Mouse (Mus musculus): Measurements from ENCODE around the gene Stat5a. TPM values are rescaled to one million over a fixed set of nuclear protein-coding genes. Genes with fewer than 3 reads are reported as not detected.

Gene Stat5a
- polyA plus RNA-seq, 1 experiment = 1.5 TPM

- no peak overlapping the region for H3K27ac ChIP-seq (ENCODE audit: insufficient read depth, low read length)
- H3K4me3 ChIP-seq (ENCODE audit: insufficient read depth, low read length) = no peak overlapping the region
- H3K4me1 ChIP-seq (ENCODE audit: control insufficient read depth, insufficient read depth, low read length) = no peaks in the 10 kb centered on the region
- TF ChIP-seq CTCF (IDR thresholded peaks at IDR 0.05; ENCODE audit: extremely low read depth, insufficient read depth, low read length) = no peak
- no peak for TF ChIP-seq POLR2A (IDR thresholded peaks at IDR 0.05; ENCODE audit: extremely low read depth, insufficient read depth, low read length)
Observed at GRCm38 (mm10) chr11:100905929-100906328, 46.8 kb downstream of the Stat5a start.

DNA sequence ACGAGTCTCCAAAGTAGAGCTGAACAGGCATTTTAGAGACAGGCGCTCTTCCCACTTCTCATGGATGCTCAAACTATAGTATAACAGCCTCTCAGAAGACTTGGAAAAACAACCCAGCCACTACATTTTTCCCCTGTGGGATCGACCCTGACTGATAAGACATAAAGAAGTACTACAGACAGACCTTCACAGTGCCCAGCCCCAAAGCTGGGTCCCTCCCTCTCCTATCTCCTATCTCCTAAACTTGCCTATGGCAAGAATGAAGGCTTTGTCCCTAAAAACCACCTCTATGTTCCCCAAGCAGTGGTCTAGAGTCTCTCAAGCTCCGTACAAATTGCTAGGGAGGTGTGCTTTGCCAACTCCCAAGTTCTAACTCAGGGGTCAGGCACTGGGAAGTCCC lies 47.7 kb downstream of the Stat5a start:
- H3K4me3 ChIP-seq (ENCODE audit: insufficient read depth, low read length) = no peak overlapping the region
- H3K4me1 ChIP-seq (ENCODE audit: control insufficient read depth, insufficient read depth, low read length) = no peaks in the 10 kb centered on the region
- TF ChIP-seq CTCF (IDR thresholded peaks at IDR 0.05; ENCODE audit: extremely low read depth, insufficient read depth, low read length) (no peak), POLR2A (IDR thresholded peaks at IDR 0.05; ENCODE audit: extremely low read depth, insufficient read depth, low read length) (no peak)
- no peak overlapping the region for H3K27ac ChIP-seq (ENCODE audit: insufficient read depth, low read length)

GRCm38 (mm10) chr11:100908112-100908511 lies 49.0 kb downstream of the Stat5a start:
- no peak for TF ChIP-seq CTCF (IDR thresholded peaks at IDR 0.05; ENCODE audit: extremely low read depth, insufficient read depth, low read length)
- no peak for TF ChIP-seq POLR2A (IDR thresholded peaks at IDR 0.05; ENCODE audit: extremely low read depth, insufficient read depth, low read length)
- no peaks in the 10 kb centered on the region for H3K4me1 ChIP-seq (ENCODE audit: control insufficient read depth, insufficient read depth, low read length)
- no peak overlapping the region for H3K27ac ChIP-seq (ENCODE audit: insufficient read depth, low read length)
- H3K4me3 ChIP-seq (ENCODE audit: insufficient read depth, low read length) = no peak overlapping the region

DNA sequence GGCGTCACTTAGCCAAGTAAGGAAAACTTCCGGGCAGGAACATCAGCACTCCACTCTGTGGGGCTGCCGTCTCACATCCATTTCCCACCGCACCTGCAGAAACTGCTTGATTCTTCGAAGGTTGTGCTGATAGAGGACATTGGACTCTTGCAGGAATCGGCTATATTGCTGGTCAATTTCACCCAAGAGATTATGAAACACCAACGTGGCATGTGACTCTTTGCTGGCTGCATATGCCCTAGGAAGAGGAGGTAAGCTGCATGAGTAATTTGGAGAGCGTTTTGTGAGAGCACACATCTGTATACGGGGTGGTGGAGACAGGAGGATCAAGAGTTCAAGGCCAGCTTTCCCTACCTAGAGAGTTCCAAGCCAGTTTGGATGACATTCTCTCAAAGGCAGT lies 49.4 kb downstream of the Stat5a start:
- no peak overlapping the region for H3K4me3 ChIP-seq (ENCODE audit: insufficient read depth, low read length)
- TF ChIP-seq POLR2A (IDR thresholded peaks at IDR 0.05; ENCODE audit: extremely low read depth, insufficient read depth, low read length) (no peak), CTCF (IDR thresholded peaks at IDR 0.05; ENCODE audit: extremely low read depth, insufficient read depth, low read length) (no peak)
- no peaks in the 10 kb centered on the region for H3K4me1 ChIP-seq (ENCODE audit: control insufficient read depth, insufficient read depth, low read length)
- no peak overlapping the region for H3K27ac ChIP-seq (ENCODE audit: insufficient read depth, low read length)

- Histone ChIP-seq H3K4me1 (ENCODE audit: control insufficient read depth, insufficient read depth, low read length) (no peaks in the 10 kb centered on the region), H3K4me3 (ENCODE audit: insufficient read depth, low read length) (no peak overlapping the region), H3K27ac (ENCODE audit: insufficient read depth, low read length) (no peak overlapping the region)
- no peak for TF ChIP-seq POLR2A (IDR thresholded peaks at IDR 0.05; ENCODE audit: extremely low read depth, insufficient read depth, low read length)
- TF ChIP-seq CTCF (IDR thresholded peaks at IDR 0.05; ENCODE audit: extremely low read depth, insufficient read depth, low read length) = no peak
Observed at GRCm38 (mm10) chr11:100912401-100913155, 53.4 kb downstream of the Stat5a start.

DNA sequence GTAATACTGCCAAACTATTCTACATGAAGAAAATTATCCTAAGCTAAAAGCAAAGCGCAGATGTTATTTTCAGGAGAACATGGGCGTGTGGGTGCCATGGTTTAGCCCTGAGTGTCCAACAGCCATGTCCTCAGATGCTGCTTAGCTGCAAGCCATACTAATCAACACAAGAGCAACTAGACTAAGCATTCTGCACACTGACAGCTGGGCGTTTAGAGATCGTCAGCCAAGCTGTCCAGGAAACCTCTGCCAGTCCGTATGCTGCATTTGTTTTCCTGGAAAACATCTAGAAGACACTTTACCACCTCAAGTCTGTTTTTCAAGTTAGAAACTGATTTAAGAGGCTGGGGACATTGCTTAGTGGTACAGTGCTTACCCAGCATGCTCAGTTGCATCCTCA lies 55.3 kb downstream of the Stat5a start:
- Histone ChIP-seq H3K4me3 (ENCODE audit: insufficient read depth, low read length) (no peak overlapping the region), H3K4me1 (ENCODE audit: control insufficient read depth, insufficient read depth, low read length) (no peaks in the 10 kb centered on the region), H3K27ac (ENCODE audit: insufficient read depth, low read length) (no peak overlapping the region)
- TF ChIP-seq CTCF (IDR thresholded peaks at IDR 0.05; ENCODE audit: extremely low read depth, insufficient read depth, low read length) (no peak), POLR2A (IDR thresholded peaks at IDR 0.05; ENCODE audit: extremely low read depth, insufficient read depth, low read length) (no peak)

DNA sequence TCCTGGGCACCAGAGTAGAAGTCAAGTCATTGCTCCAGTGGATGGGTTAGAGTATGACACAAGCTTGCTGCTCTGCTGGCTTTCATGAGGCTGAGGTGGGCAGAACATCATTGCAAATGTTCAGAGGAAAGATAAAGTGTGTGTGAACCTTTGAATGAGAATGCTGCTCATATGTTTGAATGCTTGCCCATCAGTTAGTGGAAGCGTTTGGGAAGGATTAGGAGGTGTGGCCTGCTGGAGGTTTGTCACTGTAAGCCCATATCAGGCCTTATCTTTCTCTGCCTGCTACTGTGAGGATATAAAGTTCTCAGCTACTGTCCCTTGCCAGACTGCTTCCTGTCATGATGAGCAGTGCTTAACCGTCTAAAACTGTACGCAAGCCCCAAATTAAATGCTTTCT lies 55.9 kb downstream of the Stat5a start:
- no peaks in the 10 kb centered on the region for H3K4me1 ChIP-seq (ENCODE audit: control insufficient read depth, insufficient read depth, low read length)
- no peak overlapping the region for H3K27ac ChIP-seq (ENCODE audit: insufficient read depth, low read length)
- H3K4me3 ChIP-seq (ENCODE audit: insufficient read depth, low read length) = no peak overlapping the region
- no peak for TF ChIP-seq POLR2A (IDR thresholded peaks at IDR 0.05; ENCODE audit: extremely low read depth, insufficient read depth, low read length)
- TF ChIP-seq CTCF (IDR thresholded peaks at IDR 0.05; ENCODE audit: extremely low read depth, insufficient read depth, low read length) = no peak

- no peak overlapping the region for H3K27ac ChIP-seq (ENCODE audit: insufficient read depth, low read length)
- no peak for TF ChIP-seq CTCF (IDR thresholded peaks at IDR 0.05; ENCODE audit: extremely low read depth, insufficient read depth, low read length)
- no peak for TF ChIP-seq POLR2A (IDR thresholded peaks at IDR 0.05; ENCODE audit: extremely low read depth, insufficient read depth, low read length)
- no peaks in the 10 kb centered on the region for H3K4me1 ChIP-seq (ENCODE audit: control insufficient read depth, insufficient read depth, low read length)
- H3K4me3 ChIP-seq (ENCODE audit: insufficient read depth, low read length) = no peak overlapping the region
Observed at GRCm38 (mm10) chr11:100916432-100916971, 57.4 kb downstream of the Stat5a start.

DNA sequence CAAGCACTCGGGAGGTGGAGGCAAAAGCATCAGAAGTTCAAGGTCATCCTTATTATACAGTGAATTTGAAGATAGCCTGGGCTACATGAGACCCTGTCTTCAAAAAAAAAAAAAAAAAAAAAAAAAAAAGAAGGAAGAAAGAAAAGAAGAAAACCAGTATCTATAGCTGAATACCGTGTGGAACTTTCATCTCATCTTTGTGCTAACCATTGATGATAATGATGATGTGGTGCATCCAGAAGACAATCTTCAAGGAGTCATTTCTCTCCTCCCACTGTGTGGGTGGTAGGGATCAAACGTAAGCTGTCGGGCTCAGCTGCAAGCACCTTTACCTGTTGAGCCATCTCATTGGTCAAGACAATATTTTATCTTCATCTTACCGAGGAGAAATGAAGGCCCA lies 58.9 kb downstream of the Stat5a start:
- H3K27ac ChIP-seq (ENCODE audit: insufficient read depth, low read length) = no peak overlapping the region
- no peaks in the 10 kb centered on the region for H3K4me1 ChIP-seq (ENCODE audit: control insufficient read depth, insufficient read depth, low read length)
- H3K4me3 ChIP-seq (ENCODE audit: insufficient read depth, low read length) = no peak overlapping the region
- TF ChIP-seq CTCF (IDR thresholded peaks at IDR 0.05; ENCODE audit: extremely low read depth, insufficient read depth, low read length) (no peak), POLR2A (IDR thresholded peaks at IDR 0.05; ENCODE audit: extremely low read depth, insufficient read depth, low read length) (no peak)

All from cortical plate, adult 2 months (tissue).